Mouse (Mus musculus) colon, adult 2 months (tissue): ENCODE measurements around the gene Prpf3. TPM values are rescaled to one million over a fixed set of nuclear protein-coding genes. Genes with fewer than 3 reads are reported as not detected.

Experiments used
- polyA plus RNA-seq: library from polyadenylated mRNA; depleted of rRNA; stranded (reverse); fragments of >200 nt; gene quantifications from 2 replicates; pipeline ENCODE4 v1.2.3, GENCODE M21; 2012; rRNA removed

Prpf3 gene
- 4.4 and 5.8 TPM in 2 replicates for polyA plus RNA-seq

DNA sequence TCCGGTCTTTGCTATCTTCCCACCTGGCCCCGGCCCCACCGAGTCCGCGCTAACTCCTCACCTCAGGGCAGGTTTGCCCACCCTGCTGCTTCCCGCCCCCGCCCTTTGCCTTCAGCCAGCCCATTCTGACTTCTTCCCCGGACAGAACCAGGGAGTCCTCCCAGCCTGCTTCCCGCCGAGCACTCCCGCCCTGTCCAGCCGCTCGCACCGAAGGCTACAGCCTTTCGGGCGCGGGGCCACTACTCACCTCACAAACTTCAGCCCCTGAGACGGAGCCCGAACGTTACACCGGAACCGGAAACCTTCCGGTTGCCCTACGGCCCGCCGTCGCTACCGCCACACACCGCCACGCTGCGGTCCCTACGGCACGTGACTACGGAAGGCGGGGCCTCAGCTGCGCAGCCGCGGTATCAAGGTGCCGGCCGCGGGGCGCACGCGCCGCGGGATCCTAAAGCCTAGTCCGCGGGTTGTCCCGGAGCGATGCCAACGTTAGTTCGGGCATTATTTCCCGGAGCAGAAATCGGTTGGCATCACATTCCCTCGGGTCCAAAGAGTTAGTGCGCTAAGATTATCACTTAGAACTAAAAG lies at the start of gene Prpf3:
Gene Prpf3 (minus strand): TSS at position 384 of the 588 bp plus-strand sequence.

DNA sequence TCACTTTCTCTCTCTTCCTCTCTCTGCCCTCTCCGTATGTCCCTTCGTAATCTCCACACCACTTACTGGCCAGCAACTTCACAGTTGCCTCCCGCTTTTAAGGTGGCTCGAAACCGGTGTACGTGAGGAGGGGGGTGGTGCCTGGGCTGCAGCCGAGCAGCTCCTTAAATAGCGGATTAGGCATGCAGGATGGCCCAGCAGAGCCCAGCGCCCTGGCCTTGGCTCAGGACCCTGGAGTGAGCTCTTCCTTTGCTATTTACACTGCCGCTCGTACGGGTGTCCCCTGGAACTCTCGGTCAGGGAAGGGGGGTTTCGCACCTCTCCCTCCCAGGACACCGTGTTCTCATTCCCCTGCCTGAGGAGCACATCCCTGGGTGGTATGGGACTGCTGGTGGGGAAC lies 48.9 kb upstream of the Prpf3 start, which contains the start of gene Car14:
Gene Car14 (minus strand): TSS at position 124 of the 400 bp plus-strand sequence.

DNA sequence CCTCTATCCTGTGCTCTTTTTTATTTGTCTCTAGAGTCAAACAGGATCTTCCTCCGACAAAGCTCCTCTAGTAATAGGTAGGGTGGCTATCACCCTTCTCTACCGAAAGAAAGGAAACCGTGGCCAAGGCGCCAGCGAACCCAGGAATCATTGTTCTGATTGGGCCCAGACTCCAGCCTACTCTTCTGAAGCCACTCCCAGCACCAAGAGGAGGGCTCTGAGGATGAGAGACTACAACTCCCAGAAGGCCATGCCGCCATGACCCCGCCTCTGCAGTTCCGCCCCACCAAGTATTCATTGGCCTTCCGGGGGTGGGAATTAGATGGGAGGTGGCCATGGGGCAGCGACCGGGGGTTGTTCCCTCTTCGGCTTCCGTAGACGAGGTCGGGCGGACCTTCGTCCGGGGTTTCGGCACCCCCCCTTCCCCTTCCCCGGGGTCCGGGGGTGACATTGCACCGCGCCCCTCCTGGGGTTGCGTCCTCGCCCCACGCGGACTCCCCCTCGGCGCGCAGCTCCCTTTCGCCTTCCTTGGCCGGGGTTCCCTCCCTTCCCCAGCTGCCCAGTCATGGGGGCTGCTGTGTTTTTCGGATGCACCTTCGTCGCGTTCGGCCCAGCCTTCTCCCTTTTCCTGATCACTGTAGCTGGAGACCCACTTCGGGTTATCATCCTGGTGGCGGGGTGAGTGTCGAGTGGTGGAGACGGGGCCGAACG lies 38.1 kb upstream of the Prpf3 start, which contains the start of gene Aph1a:
Gene Aph1a (plus strand): TSS at position 364 of the 711 bp plus-strand sequence.

DNA sequence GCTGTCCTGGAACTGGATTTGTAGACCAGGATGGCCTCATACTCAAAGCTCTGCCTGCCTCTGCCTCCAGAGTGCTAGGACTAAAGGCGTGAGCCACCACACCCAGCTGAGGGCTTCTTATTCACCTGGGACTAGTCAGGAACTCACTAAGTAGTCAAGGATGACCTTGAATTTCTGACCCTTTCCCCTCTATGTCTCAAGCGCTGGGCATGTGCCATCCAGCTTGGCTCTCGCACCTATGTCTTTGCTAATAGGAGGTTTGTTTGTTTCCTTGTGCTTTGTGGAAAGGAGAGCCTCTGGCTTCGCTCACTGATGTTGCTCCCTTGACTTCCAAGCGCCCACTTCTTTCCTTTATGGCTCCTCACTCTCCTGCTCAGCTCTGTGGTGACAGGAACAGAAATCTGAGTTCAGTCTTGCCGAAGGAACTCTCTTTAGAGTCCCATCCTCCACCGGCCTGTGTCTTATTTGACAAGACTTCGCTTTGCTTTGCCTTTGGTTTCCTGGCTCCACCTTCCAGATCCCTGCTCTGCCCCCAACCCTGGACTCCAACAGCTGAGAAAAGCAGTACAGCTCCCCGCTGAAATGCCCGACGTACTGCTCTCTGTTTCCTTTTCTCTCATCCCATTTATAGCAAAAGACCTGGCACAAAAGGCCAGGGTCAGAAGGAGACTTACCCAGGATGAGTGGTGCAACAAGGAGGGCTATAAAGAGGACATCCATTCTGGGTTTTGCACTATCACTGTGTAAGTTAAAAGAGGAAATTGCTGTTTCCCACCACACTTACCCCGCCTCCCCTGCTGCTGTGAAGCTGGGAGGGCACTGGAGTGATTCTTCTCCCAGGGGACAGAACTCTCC lies 35.8 kb upstream of the Prpf3 start, which contains the start of gene BC028528:
Gene BC028528 (minus strand): TSS at position 795 of the 855 bp plus-strand sequence.

DNA sequence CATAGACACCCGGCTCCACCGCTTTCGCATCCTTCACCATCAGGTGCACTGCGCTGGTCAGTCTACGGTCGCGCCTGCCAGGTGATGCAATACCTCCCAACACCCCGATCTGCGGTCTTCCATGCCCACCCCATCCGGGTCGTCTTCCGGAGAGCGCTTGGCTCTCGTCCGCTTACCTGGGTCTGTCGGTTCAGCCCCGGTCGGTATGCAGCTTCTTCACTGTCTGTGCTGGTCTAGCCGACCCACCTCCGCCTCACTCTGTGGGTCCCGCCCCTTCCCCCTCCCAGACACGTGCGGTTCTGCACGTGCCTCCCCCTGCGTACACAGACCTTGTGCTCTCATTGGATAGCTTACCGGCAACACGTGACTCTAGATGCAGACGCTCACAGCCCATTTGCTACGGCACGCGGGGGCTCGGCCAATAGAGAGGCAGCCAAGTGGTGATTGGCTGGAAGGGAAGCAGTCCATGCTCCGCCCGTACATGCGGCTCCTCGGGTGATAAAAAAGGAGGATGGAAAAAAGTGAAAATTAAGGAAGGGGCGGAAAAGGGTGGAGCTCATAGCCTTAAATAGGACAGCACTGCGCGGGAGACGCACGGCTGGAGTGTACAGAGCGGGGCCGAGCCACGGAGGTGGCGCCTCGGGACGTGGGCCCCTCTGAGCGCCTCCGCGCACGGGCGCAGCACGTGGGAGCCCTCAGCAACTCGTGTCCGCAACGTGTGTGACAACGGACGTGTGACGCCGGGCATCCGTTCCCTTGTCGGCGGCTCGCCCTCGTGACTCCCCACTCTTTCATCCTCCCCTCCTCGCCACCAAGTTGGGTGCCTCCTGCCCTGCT lies 26.5 kb upstream of the Prpf3 start, which contains the start of gene Ciart:
Gene Ciart (minus strand): TSS at position 273 of the 837 bp plus-strand sequence.

DNA sequence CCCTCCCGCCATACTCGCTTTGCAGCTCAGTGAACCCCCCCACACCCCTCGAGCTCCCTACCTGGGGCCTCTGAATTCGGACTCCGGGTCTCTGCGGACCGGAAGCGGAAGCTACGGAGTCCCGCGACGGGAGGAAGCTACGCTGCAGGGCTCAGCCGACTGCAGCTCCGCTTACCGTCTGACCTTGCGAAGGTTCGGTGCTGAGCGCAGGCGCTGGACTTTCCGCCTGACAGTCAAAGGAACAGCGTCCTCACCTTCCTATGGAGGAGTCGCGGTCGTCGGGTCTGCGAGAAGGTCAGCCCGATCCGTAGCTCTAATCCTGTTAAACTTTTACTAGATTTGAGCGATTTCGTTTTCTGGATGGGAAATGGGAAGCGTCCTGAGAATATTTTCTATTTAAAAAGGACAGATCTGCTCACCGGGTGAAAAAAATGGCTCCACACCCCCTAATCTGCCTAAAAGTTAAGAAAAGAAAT lies 15.7 kb upstream of the Prpf3 start, which contains the start of gene Mrps21:
Gene Mrps21 (minus strand): TSS at position 128 of the 476 bp plus-strand sequence.

DNA sequence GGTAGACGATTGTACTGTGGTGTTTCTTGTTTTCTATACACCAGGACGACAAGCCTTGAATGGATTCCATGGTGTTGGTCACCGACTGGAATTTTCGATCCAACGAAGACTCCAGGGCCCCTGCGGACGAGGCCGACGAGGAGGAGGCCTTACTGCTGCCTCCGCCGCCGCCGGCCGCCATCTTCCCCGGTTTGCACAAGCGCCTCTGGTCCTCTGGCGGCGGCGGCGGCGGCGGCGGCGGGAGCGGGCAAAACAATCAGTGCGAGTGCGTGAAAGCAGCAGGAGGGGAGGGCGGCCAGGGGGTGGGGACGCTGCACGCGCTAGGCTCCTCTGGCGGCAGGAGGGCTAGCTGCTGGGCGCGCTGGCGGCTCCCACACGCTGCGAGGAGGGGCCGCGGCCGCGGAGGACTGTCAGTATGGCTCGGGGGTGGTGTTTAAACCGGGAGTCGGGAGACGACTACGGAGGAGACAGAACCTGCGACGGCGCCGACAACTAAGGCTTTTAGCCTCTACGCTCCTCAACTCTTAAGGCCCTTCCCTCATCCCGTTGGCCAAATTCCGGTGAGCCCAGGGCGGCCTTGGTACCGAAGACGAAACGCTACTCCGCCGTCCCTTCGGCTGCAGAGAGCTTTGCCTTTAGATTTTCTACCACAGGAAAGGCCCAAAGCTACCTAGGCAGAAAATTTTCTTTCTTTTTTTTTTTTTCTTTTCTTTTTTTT lies 37.0 kb downstream of the Prpf3 start, which contains the start of gene Rprd2:
Gene Rprd2 (minus strand): TSS at position 293 of the 718 bp plus-strand sequence.

Other genes starting within 250 kb of the Prpf3 start
- 9.9 and 10.9 TPM in 2 replicates for gene Ensa, start 230.9 kb downstream of the Prpf3 start, polyA plus RNA-seq
- 300 and 386 TPM in 2 replicates for gene Mcl1, start 197.1 kb downstream of the Prpf3 start, polyA plus RNA-seq
- gene Adamtsl4, start 168.0 kb downstream of the Prpf3 start, polyA plus RNA-seq = 27.3 and 37.6 TPM in 2 replicates
- gene Ecm1, start 116.3 kb downstream of the Prpf3 start, polyA plus RNA-seq = 332 and 406 TPM in 2 replicates
- gene Tars2, start 95.7 kb downstream of the Prpf3 start, polyA plus RNA-seq = 24.9 and 25.4 TPM in 2 replicates
- 7.4 and 9.9 TPM in 2 replicates for gene Rprd2, start 37.0 kb downstream of the Prpf3 start, polyA plus RNA-seq
- 46.5 and 49.5 TPM in 2 replicates for gene Mrps21, start 15.6 kb upstream of the Prpf3 start, polyA plus RNA-seq
- gene Ciart, start 26.4 kb upstream of the Prpf3 start, polyA plus RNA-seq = 1.6 and 2.0 TPM in 2 replicates
- 1.3 and 3.2 TPM in 2 replicates for gene BC028528, start 36.1 kb upstream of the Prpf3 start, polyA plus RNA-seq
- gene Aph1a, start 38.1 kb upstream of the Prpf3 start, polyA plus RNA-seq = 185 and 295 TPM in 2 replicates
- gene Car14, start 48.8 kb upstream of the Prpf3 start, polyA plus RNA-seq = 1.0 and 1.2 TPM in 2 replicates
- 4.6 and 12.0 TPM in 2 replicates for gene Anp32e, start 73.4 kb upstream of the Prpf3 start, polyA plus RNA-seq
- gene Plekho1, start 140.1 kb upstream of the Prpf3 start, polyA plus RNA-seq = 30.2 and 42.1 TPM in 2 replicates
- gene Vps45, start 202.6 kb upstream of the Prpf3 start, polyA plus RNA-seq = 3.4 and 4.2 TPM in 2 replicates
- gene Otud7b, start 248.6 kb upstream of the Prpf3 start, polyA plus RNA-seq = 16.0 and 17.8 TPM in 2 replicates